Mouse (Mus musculus) olfactory bulb, adult 2 months (tissue): ENCODE results near the gene Zfp983. TPM values are rescaled to one million over a fixed set of nuclear protein-coding genes. Genes with fewer than 3 reads are reported as not detected.

ENCODE experiments used
- H3K27ac ChIP-seq: fragments of 200-500 bp; 2 replicates; pipeline ENCODE4 v1.5.1; 2012; ENCODE audit warnings: low read depth, low read length; ENCODE audit not compliant: insufficient read depth
- H3K4me1 ChIP-seq: fragments of 200-500 bp; 2 replicates; pipeline ENCODE4 v1.6.1; 2012; ENCODE audit warnings: low read length; ENCODE audit not compliant: control insufficient read depth, insufficient read depth
- H3K4me3 ChIP-seq: fragments of 200-500 bp; 2 replicates; pipeline ENCODE4 v1.5.1; 2012; ENCODE audit warnings: mild to moderate bottlenecking, low read depth, low read length, moderate library complexity; ENCODE audit not compliant: insufficient read depth
- CTCF ChIP-seq: fragments of 200-500 bp; IDR thresholded peaks from 2 replicates; pipeline ENCODE4 v1.5.1; 2012; ENCODE audit warnings: low read depth, mild to moderate bottlenecking, low read length, moderate library complexity; ENCODE audit not compliant: insufficient read depth
- POLR2A ChIP-seq: fragments of 200-500 bp; IDR thresholded peaks from 2 replicates; pipeline ENCODE4 v1.6.1; 2012; ENCODE audit warnings: mild to moderate bottlenecking, low read depth, low read length, moderate library complexity; ENCODE audit not compliant: insufficient read depth
- WGBS: fragments of 180-500 bp; shearing (Covaris S2); methylation state at CpG from one replicate; pipeline ENCODE4 v1.1.7; 2018; 5-methylcytosine and 5-hydroxymethylcytosine counted together
- polyA plus RNA-seq: library from polyadenylated mRNA; stranded (reverse); fragments of >200 nt; gene quantifications from 2 replicates; pipeline ENCODE4 v1.2.4, GENCODE M21; 2012; ENCODE audit warnings: low replicate concordance; ENCODE audit not compliant: missing spikeins, insufficient read depth, insufficient read length

Zfp983 gene
- polyA plus RNA-seq, 1 experiment, result not detected

DNA sequence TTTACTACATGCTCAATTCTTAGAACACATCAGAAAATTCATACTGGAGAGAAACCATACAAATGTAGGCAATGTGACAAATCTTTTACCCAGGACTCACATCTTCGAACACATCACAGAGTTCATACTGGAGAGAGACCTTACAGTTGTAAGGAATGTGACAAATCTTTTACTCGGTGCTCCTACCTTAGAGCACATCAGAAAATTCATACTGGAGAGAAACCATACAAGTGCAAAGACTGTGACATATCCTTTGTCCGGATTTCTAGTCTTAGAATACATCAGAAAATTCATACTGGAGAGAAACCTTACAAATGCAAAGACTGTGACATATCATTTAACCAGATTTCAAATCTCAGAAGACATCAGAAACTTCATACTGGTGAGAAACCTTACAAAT, 41.1 kb downstream of the Zfp983 start, which contains the start of gene Gm10226:
TSS of gene Gm10226 (plus strand) at position 301 of the 400 bp plus-strand sequence.
- 94% methylated on average over 3 of the region's 3 CpGs for WGBS
- Histone ChIP-seq H3K27ac (no peak within 1 kb of the TSS), H3K4me3 (no peak within 1 kb of the TSS), H3K4me1 (no peaks in the 10 kb centered on the region)
- TF ChIP-seq POLR2A (no peak), CTCF (no peak)

- TF ChIP-seq POLR2A, result no peak
- no peak for TF ChIP-seq CTCF
- WGBS, result 75% methylated on average over 3 of the region's 3 CpGs
- Histone ChIP-seq H3K4me3 (no peak overlapping the region), H3K4me1 (no peaks in the 10 kb centered on the region), H3K27ac (no peak overlapping the region)
Measured at GRCm38 (mm10) chr17:21693342-21693741, 42.9 kb downstream of the Zfp983 start.

DNA sequence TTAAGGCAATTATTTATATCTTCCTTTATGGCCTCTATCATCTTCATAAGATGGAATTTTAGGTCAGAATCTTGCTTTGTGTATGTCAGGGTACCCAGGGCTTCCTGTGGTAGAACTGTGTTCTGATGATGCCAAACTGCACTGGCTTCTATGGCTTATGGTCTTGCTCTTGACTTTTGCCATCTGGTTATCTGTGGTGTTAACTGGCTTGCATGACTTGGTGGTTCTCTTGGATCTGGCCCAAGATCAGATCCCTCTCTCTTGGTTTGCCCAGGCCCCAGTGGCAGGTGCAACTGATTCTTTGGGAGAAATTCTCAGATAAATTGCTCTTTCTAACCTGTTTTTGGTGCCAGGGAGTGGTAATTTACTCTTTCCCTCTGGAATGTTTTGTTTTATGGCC, 45.6 kb downstream of the Zfp983 start:
- no peaks in the 10 kb centered on the region for H3K4me1 ChIP-seq
- H3K4me3 ChIP-seq, result no peak overlapping the region
- H3K27ac ChIP-seq, result no peak overlapping the region
- no peak for TF ChIP-seq CTCF
- TF ChIP-seq POLR2A, result no peak

DNA sequence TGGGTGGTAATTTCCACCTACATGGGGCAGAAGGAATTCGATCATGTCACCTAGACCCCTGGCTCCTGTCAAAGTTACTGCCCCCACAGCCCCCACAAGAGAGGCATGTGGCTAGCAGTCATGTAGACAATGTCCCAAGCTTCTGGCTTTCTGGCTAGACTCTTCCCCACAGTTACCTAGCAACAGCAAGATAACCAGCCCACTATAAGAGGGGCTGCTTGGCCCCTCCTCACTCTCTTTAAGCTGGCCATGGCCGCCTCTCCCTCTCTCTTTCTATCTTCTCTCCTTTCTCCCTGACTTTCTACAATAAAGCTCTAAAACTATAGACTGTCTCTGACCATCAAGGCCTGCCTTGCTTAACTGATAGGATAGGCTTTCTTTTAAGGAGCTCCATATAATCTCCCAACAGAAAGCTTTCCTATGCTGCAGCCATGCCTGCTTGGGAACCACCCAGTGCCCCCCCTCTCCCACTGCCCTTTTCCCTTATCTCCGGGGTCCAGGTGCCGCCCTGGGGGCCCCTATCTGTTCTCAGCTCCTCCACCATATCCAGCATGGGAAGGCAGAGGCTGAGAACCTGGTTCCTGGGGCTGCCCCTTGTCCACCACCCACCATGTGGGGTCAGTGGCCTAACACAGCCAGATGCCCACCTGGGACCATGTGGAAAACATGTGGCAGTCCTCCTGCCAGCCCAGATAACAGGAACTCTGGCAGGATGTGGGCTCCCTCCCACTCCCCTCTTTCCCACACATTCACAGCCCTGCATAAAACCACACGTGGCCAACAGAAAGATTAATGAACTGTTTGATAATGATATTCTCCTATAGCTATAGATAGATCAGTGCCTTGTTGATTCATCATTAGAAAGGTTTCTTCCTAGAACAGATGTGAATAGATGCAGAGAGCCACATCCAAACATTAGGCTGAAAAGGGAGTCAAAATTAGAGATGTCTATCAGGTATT, 52.1 kb downstream of the Zfp983 start:
- Histone ChIP-seq H3K27ac (no peak overlapping the region), H3K4me3 (no peak overlapping the region), H3K4me1 (no peaks in the 10 kb centered on the region; the same call in 1 of the 2 replicates)
- 41% methylated on average over 5 of the region's 5 CpGs for WGBS
- no peak for TF ChIP-seq CTCF
- no peak for TF ChIP-seq POLR2A

DNA sequence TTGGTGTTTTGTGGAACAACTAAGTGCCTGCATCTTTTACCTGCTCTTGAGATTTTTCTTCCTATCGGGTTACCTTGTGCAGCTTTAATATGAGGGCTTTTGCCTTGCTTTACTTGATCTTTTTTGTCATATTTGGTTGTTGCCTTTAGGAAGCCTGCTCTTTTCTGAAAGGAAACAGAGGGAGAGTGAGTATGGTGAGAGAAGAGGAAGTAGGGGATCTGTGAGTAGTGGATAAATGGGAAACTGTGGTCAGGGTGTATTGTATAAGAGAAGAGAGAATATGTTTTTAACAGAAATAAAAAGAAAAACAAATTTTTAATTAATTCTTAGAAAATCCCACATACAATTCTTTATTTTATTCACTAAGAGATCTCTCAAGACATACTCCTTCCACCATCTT, 53.0 kb downstream of the Zfp983 start:
- Histone ChIP-seq H3K4me3 (no peak overlapping the region), H3K27ac (no peak overlapping the region), H3K4me1 (no peaks in the 10 kb centered on the region; the same call in 1 of the 2 replicates)
- TF ChIP-seq POLR2A (no peak), CTCF (no peak)
- 92% methylated on average over 1 of the region's 1 CpGs for WGBS

GRCm38 (mm10) chr17:21707343-21707996, 57.0 kb downstream of the Zfp983 start, which contains the start of gene Zfp760:
Gene Zfp760 (plus strand): TSS chr17:21707741.
- Histone ChIP-seq H3K27ac (peak within 1 kb of the TSS; percentile 27), H3K4me1 (no peaks in the 10 kb centered on the region; the same call in 1 of the 2 replicates), H3K4me3 (peak within 1 kb of the TSS; percentile 95)
- WGBS, result 3% methylated on average over 26 of the region's 26 CpGs
- TF ChIP-seq POLR2A (no peak), CTCF (no peak)

GRCm38 (mm10) chr17:21708401-21708800, 58.0 kb downstream of the Zfp983 start:
- 15% methylated on average over 2 of the region's 2 CpGs for WGBS
- H3K27ac ChIP-seq, result no peak overlapping the region
- no peaks in the 10 kb centered on the region; the same call in 1 of the 2 replicates for H3K4me1 ChIP-seq
- TF ChIP-seq CTCF, result no peak
- no peak for TF ChIP-seq POLR2A
- no peak overlapping the region for H3K4me3 ChIP-seq

Other genes with a start within 250 kb of the Zfp983 start
- not detected in 2 replicates for gene Zfp54, start 227.4 kb upstream of the Zfp983 start, polyA plus RNA-seq
- not detected in 2 replicates for gene Zfp51, start 200.2 kb upstream of the Zfp983 start, polyA plus RNA-seq
- gene Zfp53, start 161.6 kb upstream of the Zfp983 start, polyA plus RNA-seq, result not detected in 2 replicates
- not detected in 2 replicates for gene Zfp52, start 115.1 kb upstream of the Zfp983 start, polyA plus RNA-seq
- not detected in 2 replicates for gene Zfp948, start 83.6 kb upstream of the Zfp983 start, polyA plus RNA-seq
- not detected in 2 replicates for gene Gm10226, start 41.2 kb downstream of the Zfp983 start, polyA plus RNA-seq
- gene Zfp760, start 57.1 kb downstream of the Zfp983 start, polyA plus RNA-seq, result not detected in 2 replicates
- not detected in 2 replicates for gene Zfp229, start 80.2 kb downstream of the Zfp983 start, polyA plus RNA-seq
- not detected in 2 replicates for gene Zfp820, start 195.1 kb downstream of the Zfp983 start, polyA plus RNA-seq